Mouse (Mus musculus): ENCODE results near the gene Ankrd34a. TPM values are rescaled to one million over a fixed set of nuclear protein-coding genes. Genes with fewer than 3 reads are reported as not detected.

Ankrd34a gene
- total and polyA plus RNA-seq, 2 experiments from 2014 or later: 15.3 to 29.6 TPM

- Histone ChIP-seq H3K9ac (replicated peaks; ENCODE audit: low read length) (peak overlapping the region; percentile 69), H3K27me3 (ENCODE audit: insufficient read depth, low read length) (no peaks in the 10 kb centered on the region), H3K9me3 (ENCODE audit: low read length) (no peaks in the 10 kb centered on the region), H3K4me3 (ENCODE audit: low read length) (peak overlapping the region; percentile 52), H3K27ac (peak overlapping the region; percentile 77), H3K4me2 (ENCODE audit: low read depth, low read length) (peak overlapping the region; percentile 81), H3K4me1 (ENCODE audit: insufficient read depth, low read length) (peaks cover 28% of the 10 kb centered on the region), H3K36me3 (ENCODE audit: insufficient read depth, low read length) (no peaks in the 10 kb centered on the region)
- under 1% methylated on average over 40 of the region's 40 CpGs for WGBS
- DNase-seq (ENCODE audit: low spot score) (peak; percentile 60), ATAC-seq (peak; percentile 0; the same call in 1 of the 2 replicates)
- TF ChIP-seq CTCF (IDR thresholded peaks at IDR 0.05; ENCODE audit: low read depth): no peak
Observed at GRCm38 (mm10) chr3:96597435-96597891, 1.0 kb downstream of the Ankrd34a start.

GRCm38 (mm10) chr3:96598156-96599068, 2.0 kb downstream of the Ankrd34a start:
- H3K36me3 ChIP-seq (ENCODE audit: insufficient read depth, low read length): no peaks in the 10 kb centered on the region

GRCm38 (mm10) chr3:96599069-96599393, 2.6 kb downstream of the Ankrd34a start:
- 59% methylated on average over 8 of the region's 8 CpGs for WGBS
- Histone ChIP-seq H3K27me3 (ENCODE audit: insufficient read depth, low read length) (no peaks in the 10 kb centered on the region), H3K4me2 (ENCODE audit: low read depth, low read length) (peak overlapping the region; percentile 81), H3K9ac (replicated peaks; ENCODE audit: low read length) (peak overlapping the region; percentile 69), H3K27ac (peak overlapping the region; percentile 77; the same call in 1 of the 2 replicates), H3K9me3 (ENCODE audit: low read length) (no peaks in the 10 kb centered on the region), H3K4me1 (ENCODE audit: insufficient read depth, low read length) (peaks cover 43% of the 10 kb centered on the region), H3K36me3 (ENCODE audit: insufficient read depth, low read length) (no peaks in the 10 kb centered on the region), H3K4me3 (ENCODE audit: low read length) (peak overlapping the region; percentile 52)
- DNase-seq (ENCODE audit: low spot score) (no peak), ATAC-seq (no peak)
- TF ChIP-seq CTCF (IDR thresholded peaks at IDR 0.05; ENCODE audit: low read depth): no peak

More at GRCm38 (mm10) chr3:96598156-96599068, 2.0 kb downstream of the Ankrd34a start:
- peak overlapping the region; percentile 52 for H3K4me3 ChIP-seq (ENCODE audit: low read length)
- whole genome bisulfite sequencing: 1% methylated on average over 51 of the region's 54 CpGs
- TF ChIP-seq CTCF (IDR thresholded peaks at IDR 0.05; ENCODE audit: low read depth): no peak
- H3K27ac ChIP-seq: peak overlapping the region; percentile 77
- no peak for ATAC-seq
- peaks cover 36% of the 10 kb centered on the region for H3K4me1 ChIP-seq (ENCODE audit: insufficient read depth, low read length)
- peak overlapping the region; percentile 81 for H3K4me2 ChIP-seq (ENCODE audit: low read depth, low read length)
- no peaks in the 10 kb centered on the region for H3K9me3 ChIP-seq (ENCODE audit: low read length)
- H3K9ac ChIP-seq (replicated peaks; ENCODE audit: low read length): peak overlapping the region; percentile 69
- H3K27me3 ChIP-seq (ENCODE audit: insufficient read depth, low read length): no peaks in the 10 kb centered on the region
- peak; percentile 79 for DNase-seq (ENCODE audit: low spot score)

- no peak for DNase-seq (ENCODE audit: low spot score)
- Histone ChIP-seq H3K27ac (no peak overlapping the region), H3K9ac (replicated peaks; ENCODE audit: low read length) (no peak overlapping the region), H3K4me1 (ENCODE audit: insufficient read depth, low read length) (peaks cover 45% of the 10 kb centered on the region), H3K4me2 (ENCODE audit: low read depth, low read length) (no peak overlapping the region; the same call in 1 of the 2 replicates), H3K4me3 (ENCODE audit: low read length) (no peak overlapping the region), H3K27me3 (ENCODE audit: insufficient read depth, low read length) (no peaks in the 10 kb centered on the region), H3K36me3 (ENCODE audit: insufficient read depth, low read length) (no peaks in the 10 kb centered on the region), H3K9me3 (ENCODE audit: low read length) (no peaks in the 10 kb centered on the region)
- TF ChIP-seq CTCF (IDR thresholded peaks at IDR 0.05; ENCODE audit: low read depth): no peak
- ATAC-seq: no peak
- WGBS: 78% methylated on average over 3 of the region's 3 CpGs
Observed at GRCm38 (mm10) chr3:96599411-96599810, 3.0 kb downstream of the Ankrd34a start.

GRCm38 (mm10) chr3:96600639-96601250, 4.3 kb downstream of the Ankrd34a start, which contains the start of gene Lix1l:
TSS of gene Lix1l (plus strand) at chr3:96601149.
- DNase-seq (ENCODE audit: low spot score) (peak; percentile 96), ATAC-seq (peak; percentile 91)
- no peaks in the 10 kb centered on the region for H3K9me3 ChIP-seq (ENCODE audit: low read length)
- H3K9ac ChIP-seq (replicated peaks; ENCODE audit: low read length): peak within 1 kb of the TSS; percentile 83
- peaks cover 41% of the 10 kb centered on the region for H3K4me1 ChIP-seq (ENCODE audit: insufficient read depth, low read length)
- H3K27me3 ChIP-seq (ENCODE audit: insufficient read depth, low read length): no peaks in the 10 kb centered on the region
- H3K4me3 ChIP-seq (ENCODE audit: low read length): peak within 1 kb of the TSS; percentile 83
- no peaks in the 10 kb centered on the region for H3K36me3 ChIP-seq (ENCODE audit: insufficient read depth, low read length)
- WGBS: 1% methylated on average over 27 of the region's 27 CpGs
- H3K4me2 ChIP-seq (ENCODE audit: low read depth, low read length): peak within 1 kb of the TSS; percentile 74
- peak within 1 kb of the TSS; percentile 95 for H3K27ac ChIP-seq
- no peak for TF ChIP-seq CTCF (IDR thresholded peaks at IDR 0.05; ENCODE audit: low read depth)

DNA sequence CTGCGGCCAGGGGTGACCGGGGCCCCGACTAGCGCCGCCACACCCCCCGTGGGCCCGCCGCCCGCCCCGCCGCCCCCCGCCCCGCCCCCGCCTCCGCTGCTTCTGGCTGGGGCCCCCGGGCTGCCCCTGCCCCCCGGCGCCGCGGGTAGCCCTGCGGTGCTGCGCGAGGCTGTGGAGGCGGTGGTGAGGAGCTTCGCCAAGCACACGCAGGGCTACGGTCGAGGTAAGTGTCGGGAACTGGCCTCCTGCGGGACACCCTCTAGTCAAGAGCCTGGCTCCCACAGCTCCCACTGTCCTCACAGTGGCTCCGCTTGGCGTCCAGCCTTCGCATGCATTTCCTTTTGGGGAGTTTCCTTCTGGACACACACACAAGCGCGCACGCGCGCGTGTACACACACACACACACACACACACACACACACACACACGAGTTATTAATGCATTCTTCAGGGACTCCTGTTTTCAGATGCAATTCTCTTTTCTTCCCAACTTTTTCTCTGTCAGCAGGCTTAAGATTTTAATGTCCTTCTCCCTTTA, 4.9 kb downstream of the Ankrd34a start:
- under 1% methylated on average over 29 of the region's 40 CpGs for WGBS
- no peaks in the 10 kb centered on the region for H3K9me3 ChIP-seq (ENCODE audit: low read length)

More for the DNA sequence above, 4.9 kb downstream of the Ankrd34a start:
- Histone ChIP-seq H3K9ac (replicated peaks; ENCODE audit: low read length) (peak overlapping the region; percentile 83), H3K27ac (peak overlapping the region; percentile 95), H3K4me2 (ENCODE audit: low read depth, low read length) (peak overlapping the region; percentile 74), H3K27me3 (ENCODE audit: insufficient read depth, low read length) (no peaks in the 10 kb centered on the region), H3K4me1 (ENCODE audit: insufficient read depth, low read length) (peaks cover 39% of the 10 kb centered on the region), H3K4me3 (ENCODE audit: low read length) (peak overlapping the region; percentile 83), H3K36me3 (ENCODE audit: insufficient read depth, low read length) (no peaks in the 10 kb centered on the region)
- ATAC-seq (peak; percentile 32), DNase-seq (ENCODE audit: low spot score) (peak; percentile 81)
- TF ChIP-seq CTCF (IDR thresholded peaks at IDR 0.05; ENCODE audit: low read depth): no peak
